Mouse (Mus musculus): ENCODE measurements around the gene Tbc1d8. TPM values are rescaled to one million over a fixed set of nuclear protein-coding genes. Genes with fewer than 3 reads are reported as not detected.

Gene Tbc1d8
- total and polyA plus RNA-seq, 2 experiments from 2014 or later, result 6.4 to 16.7 TPM

- Histone ChIP-seq H3K9ac (replicated peaks; ENCODE audit: low read depth, low read length) (no peak overlapping the region), H3K27ac (ENCODE audit: low read depth) (no peak overlapping the region), H3K4me2 (ENCODE audit: low read depth, low read length) (no peak overlapping the region), H3K4me1 (ENCODE audit: control insufficient read depth, insufficient read depth) (peaks cover 16% of the 10 kb centered on the region), H3K27me3 (ENCODE audit: control insufficient read depth, insufficient read depth, low read length) (no peaks in the 10 kb centered on the region), H3K9me3 (replicated peaks; ENCODE audit: control insufficient read depth, low read length) (no peaks in the 10 kb centered on the region), H3K36me3 (replicated peaks; ENCODE audit: control insufficient read depth, insufficient read depth, low read length) (no peaks in the 10 kb centered on the region; the same call in 1 of the 2 replicates), H3K4me3 (ENCODE audit: low read depth, low read length) (no peak overlapping the region)
- ATAC-seq (ENCODE audit: insufficient read depth, low read depth) (no peak), DNase-seq (ENCODE audit: low spot score) (no peak)
- no peak for TF ChIP-seq EP300 (IDR thresholded peaks at IDR 0.05; ENCODE audit: low read depth)
- TF ChIP-seq CTCF (IDR thresholded peaks at IDR 0.05; ENCODE audit: low read depth), result no peak
- 68% methylated on average over 6 of the region's 6 CpGs for WGBS
These were observed 156.6 kb downstream of the Tbc1d8 start for GRCm38 (mm10) chr1:39321954-39322353.

Other genes with a start within 250 kb of the Tbc1d8 start
- 189 and 198 TPM in 2 replicates for gene Rpl31, start 110.9 kb downstream of the Tbc1d8 start, total RNA-seq (2014; rRNA removed; ENCODE audit: low replicate concordance)
- gene Rpl31, start 110.9 kb downstream of the Tbc1d8 start, polyA plus RNA-seq (2015; fragmentation: Nextera tagmentation; extraction: Ambion mirVana), result 325 and 330 TPM in 2 replicates
- 14.7 and 34.4 TPM in 2 replicates for gene Cnot11, start 56.2 kb upstream of the Tbc1d8 start, total RNA-seq (2014; rRNA removed; ENCODE audit: low replicate concordance)
- 11.1 and 11.7 TPM in 2 replicates for gene Cnot11, start 56.2 kb upstream of the Tbc1d8 start, polyA plus RNA-seq (2015; fragmentation: Nextera tagmentation; extraction: Ambion mirVana)
- gene Rnf149, start 98.7 kb upstream of the Tbc1d8 start, total RNA-seq (2014; rRNA removed; ENCODE audit: low replicate concordance), result 9.0 and 31.3 TPM in 2 replicates
- gene Rnf149, start 98.7 kb upstream of the Tbc1d8 start, polyA plus RNA-seq (2015; fragmentation: Nextera tagmentation; extraction: Ambion mirVana), result 9.1 and 10.7 TPM in 2 replicates
- gene Creg2, start 172.7 kb upstream of the Tbc1d8 start, total RNA-seq (2014; rRNA removed; ENCODE audit: low replicate concordance), result not detected in 2 replicates
- gene Creg2, start 172.7 kb upstream of the Tbc1d8 start, polyA plus RNA-seq (2015; fragmentation: Nextera tagmentation; extraction: Ambion mirVana), result 0.01 and 0.03 TPM in 2 replicates
- not detected in 2 replicates for gene Rfx8, start 242.2 kb upstream of the Tbc1d8 start, total RNA-seq (2014; rRNA removed; ENCODE audit: low replicate concordance)
- gene Rfx8, start 242.2 kb upstream of the Tbc1d8 start, polyA plus RNA-seq (2015; fragmentation: Nextera tagmentation; extraction: Ambion mirVana), result 0.68 and 0.71 TPM in 2 replicates